Comparison of ENCODE assay signal across 9 mouse cellular contexts in genomic region chr1:184289733-184290416, GRCm38 (mm10).
DNase-seq lines count a peak whose midpoint lies in the region; ATAC-seq and TF ChIP-seq lines count a peak whose summit lies in the region.
"Had no signal": no experiment of that assay in that cellular context is flagged by ENCODE, and none has a peak within 500 bp of the region (broad histone marks: within the 10 kb centered on the region; RNA-seq: fewer than 3 reads in every experiment).

No protein-coding gene starts in this region.

- no peaks in the 10 kb centered on the region for H3K27me3 ChIP-seq in forebrain, postnatal 0 days (ENCODE audit: insufficient read depth, low read length)
- no peaks in the 10 kb centered on the region for H3K27me3 ChIP-seq in forebrain, embryonic 15.5 days
- H3K27me3 ChIP-seq: CH12.LX had no signal

- ATAC-seq in forebrain, postnatal 0 days = 0 out of 2 replicates have a peak, but pooled peaks have one; percentile 12
- no peak; the same call in 1 of the 2 replicates for ATAC-seq in forebrain, embryonic 15.5 days (replicated peaks)

- 22% methylated on average over 7 of the region's 7 CpGs for WGBS in forebrain, postnatal 0 days
- 29% methylated on average over 7 of the region's 7 CpGs for WGBS in forebrain, embryonic 15.5 days

- no peak for TF ChIP-seq CTCF in forebrain, postnatal 0 days (IDR thresholded peaks at IDR 0.05; ENCODE audit: low read depth)
- no peak for TF ChIP-seq CTCF in left cerebral cortex, adult 2 months (IDR thresholded peaks at IDR 0.05)

- H3K9me3 ChIP-seq in forebrain, postnatal 0 days (ENCODE audit: low read length) = no peaks in the 10 kb centered on the region
- H3K9me3 ChIP-seq in forebrain, embryonic 15.5 days = no peaks in the 10 kb centered on the region

- H3K4me1 ChIP-seq in forebrain, postnatal 0 days (ENCODE audit: insufficient read depth) = no peaks in the 10 kb centered on the region
- H3K4me1 ChIP-seq in forebrain, embryonic 15.5 days = no peaks in the 10 kb centered on the region

- intact Hi-C loops in left cerebral cortex, adult 2 months (cut with DNase I) = no loop called here

- H3K4me3 ChIP-seq in forebrain, postnatal 0 days (ENCODE audit: low read depth, low read length) = no peak overlapping the region
- no peak overlapping the region for H3K4me3 ChIP-seq in forebrain, embryonic 15.5 days
- H3K4me3 ChIP-seq in left cerebral cortex, adult 2 months = no peak overlapping the region

- no peak overlapping the region for H3K9ac ChIP-seq in forebrain, postnatal 0 days
- H3K9ac ChIP-seq in forebrain, embryonic 15.5 days (replicated peaks) = no peak overlapping the region

- peak; percentile 22 for DNase-seq in forebrain, postnatal 0 days
- peak; percentile 6 for DNase-seq in adipocyte (ENCODE audit: low spot score)
- DNase-seq in heart, adult 8-10 months (ENCODE audit: low spot score) = peak; percentile 88
- peak; percentile 80 to 90 for DNase-seq in kidney, postnatal 36 days
- DNase-seq in B cell, adult 2 months = no peak
- no peak for DNase-seq in left cerebral cortex, adult 2 months (ENCODE audit: extremely low spot score in 1 of 2, low spot score in 2 of 2)
- DNase-seq in urinary bladder, postnatal 25 days (ENCODE audit: low spot score) = no peak

- H3K27ac ChIP-seq in forebrain, postnatal 0 days (ENCODE audit: low read depth, low read length) = no peak overlapping the region
- no peak overlapping the region for H3K27ac ChIP-seq in forebrain, embryonic 15.5 days (replicated peaks)
- no peak overlapping the region for H3K27ac ChIP-seq in left cerebral cortex, adult 2 months

- H3K36me3 ChIP-seq in forebrain, postnatal 0 days (ENCODE audit: insufficient read depth) = no peaks in the 10 kb centered on the region
- no peaks in the 10 kb centered on the region for H3K36me3 ChIP-seq in forebrain, embryonic 15.5 days

- H3K4me2 ChIP-seq in forebrain, postnatal 0 days (ENCODE audit: low read depth) = no peak overlapping the region
- H3K4me2 ChIP-seq in forebrain, embryonic 15.5 days (replicated peaks) = no peak overlapping the region

Comparison
In these comparisons a context has a peak if more than half of its experiments do, and no peak if none do; other contexts are left out.
1. DNase-seq: peak in forebrain, postnatal 0 days (single experiment), adipocyte (single experiment), heart, adult 8-10 months (single experiment) and kidney, postnatal 36 days (2 of 2); none in B cell, adult 2 months (0 of 2), left cerebral cortex, adult 2 months (0 of 2) and urinary bladder, postnatal 25 days (single experiment).